Mouse (Mus musculus) heart, postnatal 0 days (tissue): ENCODE results near the gene Ndufv2.

Experiments
- CTCF ChIP-seq: IDR thresholded peaks from 2 replicates; pipeline ENCODE4 v1.5.1; 2016; ENCODE audit warnings: antibody characterized with exemption, control low read depth, low read depth
- EP300 ChIP-seq: IDR thresholded peaks from 2 replicates; pipeline ENCODE4 v1.6.1; 2016; ENCODE audit warnings: antibody characterized with exemption, low read depth

- TF ChIP-seq EP300 (no peak), CTCF (no peak)
These were observed 60.3 kb downstream of the Ndufv2 start for GRCm38 (mm10) chr17:66041020-66041419.
